ENCODE assay signal across 13 mouse cellular contexts in the genomic region with DNA sequence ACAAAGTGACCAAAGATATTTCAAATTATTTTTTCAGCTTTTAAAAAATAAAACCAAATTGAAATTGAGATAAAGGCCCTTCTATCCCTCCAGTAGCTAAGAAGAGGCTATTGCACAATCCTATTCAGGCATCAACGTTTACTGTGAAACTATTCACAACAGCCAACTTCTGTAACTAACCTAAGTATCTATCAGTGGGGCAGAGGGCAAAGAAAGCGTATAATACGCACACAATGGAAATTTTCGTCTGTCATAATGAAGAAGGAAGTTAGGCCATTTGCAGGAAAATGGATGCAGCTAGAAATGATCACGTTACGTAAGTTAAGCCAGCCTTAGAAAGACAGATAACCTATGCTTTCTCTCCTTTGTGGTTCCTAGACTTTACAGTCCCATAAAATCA.
"Had no signal": no experiment of that assay in that cellular context is flagged by ENCODE, and none has a peak within 500 bp of the region (broad histone marks: within the 10 kb centered on the region; RNA-seq: fewer than 3 reads in every experiment).

No protein-coding gene starts in this region.

- H3K4me1 ChIP-seq: neural tube, embryonic 12.5 days had no signal

- DNase-seq: kidney, adult 11 months; kidney, adult 9 months; kidney, postnatal 4 days; liver; liver, embryonic 13.5 days; liver, postnatal 0 days; midbrain, embryonic 14.5 days; thymus, postnatal 4 days had no signal

- H3K27me3 ChIP-seq: limb, embryonic 12.5 days; liver, embryonic 13.5 days; neural tube, embryonic 12.5 days had no signal

- H3K9ac ChIP-seq: limb, embryonic 12.5 days; liver, embryonic 13.5 days; liver, postnatal 0 days; neural tube, embryonic 12.5 days had no signal

- H3K27ac ChIP-seq: kidney, postnatal 0 days; limb, embryonic 12.5 days; liver, embryonic 13.5 days; midbrain, embryonic 10.5 days; neural tube, embryonic 12.5 days; stomach, postnatal 0 days had no signal

- H3K4me3 ChIP-seq: limb, embryonic 12.5 days; liver, embryonic 13.5 days; midbrain, embryonic 10.5 days; neural tube, embryonic 12.5 days had no signal

- ATAC-seq: liver, postnatal 0 days had no signal
